Mouse (Mus musculus): ENCODE measurements around the gene Gpatch2.

The Gpatch2 gene

DNA sequence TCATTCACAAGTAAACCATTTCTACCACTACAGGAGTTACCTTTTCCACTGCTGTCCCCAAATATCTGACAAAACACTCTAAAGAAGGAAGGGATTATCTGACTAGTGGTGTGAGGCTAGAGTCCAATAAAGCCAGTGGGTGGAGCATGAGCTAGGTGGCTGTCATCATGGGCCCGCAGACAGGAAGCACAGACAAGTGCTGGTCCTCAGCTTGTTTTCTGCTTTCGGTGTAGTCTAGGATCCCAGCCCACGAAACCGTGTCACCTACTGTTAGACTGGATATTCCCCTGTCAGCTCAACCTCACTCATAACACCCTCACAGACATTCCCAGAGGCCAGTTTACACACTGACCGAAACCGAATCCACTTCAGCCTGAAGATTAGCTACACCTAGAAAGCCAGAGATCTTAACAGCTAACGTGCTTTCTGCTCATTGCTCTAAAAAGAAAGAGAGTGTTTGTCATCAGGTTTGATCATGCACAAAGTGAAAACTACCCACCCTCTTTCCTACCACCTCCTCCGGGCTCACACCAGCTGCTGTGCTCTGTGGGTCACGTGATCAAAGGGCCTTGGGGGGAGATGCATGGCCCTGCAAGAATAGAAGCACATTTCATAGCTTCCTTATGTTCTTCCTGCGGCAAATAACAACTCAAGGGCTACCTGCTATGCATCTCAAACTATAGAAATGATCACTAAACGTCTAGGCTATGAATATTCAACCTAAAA lies 161.8 kb downstream of the Gpatch2 start:
- no peak for DNase-seq

DNA sequence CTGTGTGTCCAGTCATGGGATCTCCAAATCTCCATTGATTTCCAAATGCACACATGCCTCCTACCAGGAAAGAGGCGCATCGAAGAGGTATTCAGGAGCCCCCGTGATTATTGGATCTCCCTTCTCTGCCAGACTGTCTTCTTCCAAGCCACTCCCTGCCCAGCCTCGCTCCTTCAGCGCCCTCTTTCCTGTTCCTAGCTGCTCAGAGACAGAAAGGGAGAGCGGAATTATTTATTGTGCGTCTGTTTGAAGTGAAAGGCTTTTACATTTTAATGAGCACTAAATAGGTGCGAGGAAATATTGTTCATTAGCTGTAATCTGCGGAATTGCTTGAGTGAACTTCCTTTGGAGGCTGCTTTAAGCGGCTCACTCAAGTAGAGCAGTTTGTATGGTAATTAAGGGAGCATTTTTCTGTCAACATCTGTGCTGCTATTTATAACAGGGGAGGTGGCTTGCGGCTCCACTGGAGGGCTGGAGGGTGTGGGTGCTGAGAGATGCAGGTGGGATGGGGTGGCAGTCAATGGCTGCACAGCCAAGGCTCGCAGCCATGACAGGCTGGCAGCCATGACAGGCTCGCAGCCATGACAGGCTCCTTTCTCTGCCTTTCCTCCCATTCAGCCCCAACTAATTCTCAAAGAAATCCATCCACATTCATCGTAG lies 162.7 kb downstream of the Gpatch2 start:
- DNase-seq = no peak

- DNase-seq = no peak
These were observed 174.2 kb downstream of the Gpatch2 start for GRCm38 (mm10) chr1:187389476-187389875.

GRCm38 (mm10) chr1:187400834-187401233 lies 185.5 kb downstream of the Gpatch2 start:
- DNase-seq = no peak
